Mouse (Mus musculus): ENCODE results near the gene Atp10b. TPM values are rescaled to one million over a fixed set of nuclear protein-coding genes. Genes with fewer than 3 reads are reported as not detected.
A peak's percentile ranks its signal among the peaks of the same experiment; 100 is the strongest.

Atp10b gene
- total and polyA plus RNA-seq, 3 experiments: not detected

DNA sequence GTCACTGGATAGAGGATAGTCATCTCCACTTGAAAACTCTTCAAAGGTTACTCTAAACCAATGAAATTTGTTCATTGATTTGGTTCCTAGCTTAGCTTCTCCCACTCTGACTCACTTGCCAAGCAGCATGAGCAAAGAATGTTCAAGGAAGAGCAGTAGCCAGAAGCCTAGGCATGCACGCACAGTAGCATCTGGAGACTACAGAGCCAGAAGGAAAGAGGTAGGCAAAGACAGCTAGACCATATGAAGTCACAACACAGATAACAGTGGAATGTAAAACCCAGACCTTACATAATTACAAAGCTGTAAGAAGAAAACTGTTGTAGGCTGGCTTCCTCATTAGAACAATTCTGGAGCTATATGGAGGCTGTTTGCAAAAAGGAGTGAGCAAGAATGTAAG is 8.4 kb upstream of the Atp10b start:
- in situ Hi-C loops (cut with MboI; ENCODE audit: low pct_ligation_motif_present, low pct_unique_long_range_greater_than_20kb, low sequenced_read_pairs): no loop called here
- Histone ChIP-seq H3K4me2 (ENCODE audit: insufficient read depth, low read depth, poor library complexity, severe bottlenecking) (no peak overlapping the region), H3K4me3 (replicated peaks in 1 of 3; ENCODE audit: low read depth in 2 of 3, low read length in 2 of 3, poor library complexity in 1 of 3) (no peak overlapping the region), H3K4me1 (ENCODE audit: control insufficient read depth in 1 of 2, insufficient read depth in 2 of 2) (peaks cover 9 to 10% of the 10 kb centered on the region in 2 experiments), H3K27me3 (replicated peaks) (no peaks in the 10 kb centered on the region), H3K79me2 (replicated peaks; ENCODE audit: control insufficient read depth, extremely low read depth, insufficient read depth, poor library complexity, severe bottlenecking) (no peaks in the 10 kb centered on the region), H3K36me3 (replicated peaks in 1 of 2; ENCODE audit: control insufficient read depth in 1 of 2, insufficient read depth in 1 of 2, low read length in 1 of 2) (no peaks in the 10 kb centered on the region), H3K9me3 (replicated peaks; ENCODE audit: low read length) (no peaks in the 10 kb centered on the region), H3K27ac (ENCODE audit: insufficient read depth, low read depth) (no peak overlapping the region), H3K9ac (ENCODE audit: insufficient read depth, low read depth) (no peak overlapping the region)
- dilution Hi-C loops (cut with MboI; ENCODE audit: extremely low pct_ligation_motif_present, extremely low pct_unique_long_range_greater_than_20kb, low sequenced_read_pairs): no loop called here
- no peak for DNase-seq (ENCODE audit: extremely low read depth)
- TF ChIP-seq RCOR1 (conservative IDR thresholded peaks at IDR 0.05; ENCODE audit: low read depth, low read length) (no peak), ELF1 (IDR thresholded peaks at IDR 0.05; ENCODE audit: low read depth, low read length) (no peak)

DNA sequence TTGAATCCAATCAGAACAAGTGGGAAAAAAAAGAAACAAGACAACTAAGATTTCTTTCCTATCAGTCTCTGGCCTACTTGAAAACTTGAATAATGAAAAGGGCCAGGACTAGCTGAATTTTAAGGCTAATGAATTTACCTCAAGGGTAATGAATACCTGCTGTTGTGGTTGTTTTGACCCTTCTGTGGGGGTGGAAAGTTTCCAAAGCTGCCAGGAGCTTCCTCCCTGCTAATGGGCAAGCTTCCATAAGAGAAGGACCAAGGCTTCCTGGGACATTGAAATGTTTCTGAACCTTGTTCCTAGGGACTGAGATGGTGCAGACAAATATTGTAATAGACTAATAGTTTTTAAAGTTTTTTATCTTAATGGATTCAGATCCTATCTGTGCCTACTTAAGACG is 6.9 kb upstream of the Atp10b start:
- H3K79me2 ChIP-seq (replicated peaks; ENCODE audit: control insufficient read depth, extremely low read depth, insufficient read depth, poor library complexity, severe bottlenecking): no peaks in the 10 kb centered on the region
- H3K4me2 ChIP-seq (ENCODE audit: insufficient read depth, low read depth, poor library complexity, severe bottlenecking): no peak overlapping the region
- in situ Hi-C loops (cut with MboI; ENCODE audit: low pct_ligation_motif_present, low pct_unique_long_range_greater_than_20kb, low sequenced_read_pairs): no loop called here
- no peak overlapping the region for H3K27ac ChIP-seq (ENCODE audit: insufficient read depth, low read depth)
- no peaks in the 10 kb centered on the region for H3K9me3 ChIP-seq (replicated peaks; ENCODE audit: low read length)
- no peaks in the 10 kb centered on the region for H3K27me3 ChIP-seq (replicated peaks)
- peaks cover 9 to 10% of the 10 kb centered on the region in 2 experiments for H3K4me1 ChIP-seq (ENCODE audit: control insufficient read depth in 1 of 2, insufficient read depth in 2 of 2)
- no peak overlapping the region for H3K4me3 ChIP-seq (replicated peaks in 1 of 3; ENCODE audit: low read depth in 2 of 3, low read length in 2 of 3, poor library complexity in 1 of 3)
- no peak for TF ChIP-seq PAX5 (IDR thresholded peaks at IDR 0.05; ENCODE audit: low read length)
- no peak for TF ChIP-seq HCFC1 (IDR thresholded peaks at IDR 0.05; ENCODE audit: low read depth, low read length)
- TF ChIP-seq MAFK (IDR thresholded peaks at IDR 0.05; ENCODE audit: insufficient replicate concordance, low read length): no peak
- TF ChIP-seq ETS1 (conservative IDR thresholded peaks at IDR 0.05; ENCODE audit: low read depth, low read length): no peak
- TF ChIP-seq POLR2A (IDR thresholded peaks at IDR 0.05; ENCODE audit: low read depth, low read length): no peak
- H3K9ac ChIP-seq (ENCODE audit: insufficient read depth, low read depth): no peak overlapping the region
- DNase-seq (ENCODE audit: extremely low read depth): no peak
- dilution Hi-C loops (cut with MboI; ENCODE audit: extremely low pct_ligation_motif_present, extremely low pct_unique_long_range_greater_than_20kb, low sequenced_read_pairs): no loop called here
- H3K36me3 ChIP-seq (replicated peaks in 1 of 2; ENCODE audit: control insufficient read depth in 1 of 2, insufficient read depth in 1 of 2, low read length in 1 of 2): no peaks in the 10 kb centered on the region

DNA sequence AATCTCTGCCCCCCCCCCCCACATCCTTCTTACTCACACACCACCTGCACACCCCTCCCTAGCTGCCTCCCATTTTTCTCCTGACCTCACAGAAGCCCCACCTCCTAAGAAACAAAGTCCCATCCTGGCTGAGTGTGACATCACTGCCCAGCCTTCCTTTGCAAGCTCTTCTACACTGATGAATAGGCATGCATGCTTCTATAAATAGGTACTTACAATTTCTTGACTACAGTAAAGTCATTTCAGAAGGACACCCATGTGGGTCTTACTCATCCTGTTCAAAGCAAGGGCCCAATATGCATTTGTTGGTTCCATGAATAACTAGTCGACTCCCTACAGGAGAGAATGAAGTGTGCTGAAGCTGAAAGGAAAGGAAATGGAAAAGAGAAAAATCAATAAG is 5.5 kb upstream of the Atp10b start:
- peak; percentile 87 for DNase-seq (ENCODE audit: extremely low read depth)
- peak; percentile 96 for TF ChIP-seq IRF4 (IDR thresholded peaks at IDR 0.05; ENCODE audit: low read depth, low read length)
- TF ChIP-seq NRF1 (IDR thresholded peaks at IDR 0.05; ENCODE audit: low read depth, low read length): no peak
- no peak for TF ChIP-seq POLR2AphosphoS2 (IDR thresholded peaks at IDR 0.05; ENCODE audit: low read depth, low read length)
- TF ChIP-seq MEF2A (IDR thresholded peaks at IDR 0.05; ENCODE audit: borderline replicate concordance, low read depth, low read length): peak; percentile 99
- no peak for TF ChIP-seq ZMIZ1 (IDR thresholded peaks at IDR 0.05; ENCODE audit: low read depth, low read length)
- no peak; the same call in 1 of the 2 replicates for TF ChIP-seq RAD21 (IDR thresholded peaks at IDR 0.05; ENCODE audit: low read depth, low read length)
- peak; percentile 53; the same call in 1 of the 2 replicates for TF ChIP-seq MXI1 (IDR thresholded peaks at IDR 0.05; ENCODE audit: low read depth, low read length)
- TF ChIP-seq MAX (IDR thresholded peaks at IDR 0.05; ENCODE audit: low read length): peak; percentile 67; the same call in 1 of the 2 replicates
- no peak for TF ChIP-seq ZNF384 (IDR thresholded peaks at IDR 0.05; ENCODE audit: low read depth, low read length)
- TF ChIP-seq MAZ (IDR thresholded peaks at IDR 0.05; ENCODE audit: low read depth, low read length): peak; percentile 94
- TF ChIP-seq HCFC1 (IDR thresholded peaks at IDR 0.05; ENCODE audit: low read depth, low read length): no peak
- TF ChIP-seq UBTF (IDR thresholded peaks at IDR 0.05; ENCODE audit: low read depth, low read length): no peak
- TF ChIP-seq JUN (IDR thresholded peaks at IDR 0.05; ENCODE audit: insufficient read depth, low read depth, low read length): peak; percentile 96
- TF ChIP-seq BHLHE40 (IDR thresholded peaks at IDR 0.05; ENCODE audit: low read depth, low read length): peak; percentile 83; the same call in 1 of the 2 replicates
- TF ChIP-seq USF2 (conservative IDR thresholded peaks at IDR 0.05; ENCODE audit: low read depth, low read length): no peak
- TF ChIP-seq KAT2A (IDR thresholded peaks at IDR 0.05; ENCODE audit: insufficient replicate concordance, low read length): 0 out of 2 replicates have a peak, but pooled peaks have one; percentile 27
- peak; percentile 79 for TF ChIP-seq MAFK (IDR thresholded peaks at IDR 0.05; ENCODE audit: insufficient replicate concordance, low read length)
- no peak for TF ChIP-seq PAX5 (IDR thresholded peaks at IDR 0.05; ENCODE audit: low read length)
- TF ChIP-seq E2F4 (IDR thresholded peaks at IDR 0.05; ENCODE audit: insufficient replicate concordance, low read depth, low read length): no peak
- TF ChIP-seq ZC3H11A (IDR thresholded peaks at IDR 0.05; ENCODE audit: low read depth, low read length): no peak
- TF ChIP-seq TCF12 (IDR thresholded peaks at IDR 0.05; ENCODE audit: low read depth, low read length): peak; percentile 72
- peak; percentile 94 for TF ChIP-seq RCOR1 (conservative IDR thresholded peaks at IDR 0.05; ENCODE audit: low read depth, low read length)

More for the DNA sequence above, 5.5 kb upstream of the Atp10b start:
- H3K9ac ChIP-seq (ENCODE audit: insufficient read depth, low read depth): no peak overlapping the region
- no peak overlapping the region for H3K27ac ChIP-seq (ENCODE audit: insufficient read depth, low read depth)
- H3K9me3 ChIP-seq (replicated peaks; ENCODE audit: low read length): no peaks in the 10 kb centered on the region
- peaks cover 9 to 10% of the 10 kb centered on the region in 2 experiments for H3K4me1 ChIP-seq (ENCODE audit: control insufficient read depth in 1 of 2, insufficient read depth in 2 of 2)
- no peaks in the 10 kb centered on the region for H3K79me2 ChIP-seq (replicated peaks; ENCODE audit: control insufficient read depth, extremely low read depth, insufficient read depth, poor library complexity, severe bottlenecking)
- H3K27me3 ChIP-seq (replicated peaks): no peaks in the 10 kb centered on the region
- in situ Hi-C loops (cut with MboI; ENCODE audit: low pct_ligation_motif_present, low pct_unique_long_range_greater_than_20kb, low sequenced_read_pairs): no loop called here
- dilution Hi-C loops (cut with MboI; ENCODE audit: extremely low pct_ligation_motif_present, extremely low pct_unique_long_range_greater_than_20kb, low sequenced_read_pairs): no loop called here
- H3K4me2 ChIP-seq (ENCODE audit: insufficient read depth, low read depth, poor library complexity, severe bottlenecking): peak overlapping the region; percentile 6
- H3K4me3 ChIP-seq (replicated peaks in 1 of 3; ENCODE audit: low read depth in 2 of 3, low read length in 2 of 3, poor library complexity in 1 of 3): no peak overlapping the region
- no peaks in the 10 kb centered on the region for H3K36me3 ChIP-seq (replicated peaks in 1 of 2; ENCODE audit: control insufficient read depth in 1 of 2, insufficient read depth in 1 of 2, low read length in 1 of 2)
